In genomic region chr14:31933441-31933840, GRCm38 (mm10) we compare ENCODE assay signal across 8 mouse cellular contexts.
A peak's percentile ranks its signal among the peaks of the same experiment; 100 is the strongest.
DNase-seq lines count a peak whose midpoint lies in the region; ATAC-seq lines count a peak whose summit lies in the region.

No protein-coding gene starts in this region.

- peak overlapping the region; percentile 86; the same call in 1 of the 2 replicates for H3K27ac ChIP-seq in heart, embryonic 10.5 days
- peak overlapping the region; percentile 26; the same call in 1 of the 2 replicates for H3K27ac ChIP-seq in brown adipose tissue, adult 24 weeks (replicated peaks; ENCODE audit: low read depth, low read length)
- H3K27ac ChIP-seq in hindbrain, embryonic 13.5 days, result peak overlapping the region; percentile 97
- H3K27ac ChIP-seq in midbrain, embryonic 15.5 days, result peak overlapping the region; percentile 93

- DNase-seq in heart, embryonic 10.5 days (ENCODE audit: low spot score), result no peak
- DNase-seq in heart, adult 18-20 months, result no peak
- DNase-seq in urinary bladder, postnatal 4 days (ENCODE audit: low spot score in 2 of 2), result no peak
- no peak for DNase-seq in gastrocnemius, postnatal 14 days
- no peak for DNase-seq in lung, postnatal 36 days

- H3K9me3 ChIP-seq in heart, embryonic 10.5 days, result no peaks in the 10 kb centered on the region
- no peaks in the 10 kb centered on the region for H3K9me3 ChIP-seq in hindbrain, embryonic 13.5 days
- H3K9me3 ChIP-seq in midbrain, embryonic 15.5 days, result no peaks in the 10 kb centered on the region

- 1% methylated on average over 9 of the region's 9 CpGs for WGBS in heart, embryonic 10.5 days
- WGBS in hindbrain, embryonic 13.5 days, result 2% methylated on average over 9 of the region's 9 CpGs
- 2% methylated on average over 9 of the region's 9 CpGs for WGBS in midbrain, embryonic 15.5 days

- H3K4me2 ChIP-seq in hindbrain, embryonic 13.5 days, result peak overlapping the region; percentile 63
- H3K4me2 ChIP-seq in midbrain, embryonic 15.5 days, result peak overlapping the region; percentile 62

- intact Hi-C loops in gastrocnemius, postnatal 14 days (cut with DNase I; ENCODE audit: low total_unique reads), result no loop called here

- H3K4me1 ChIP-seq in heart, embryonic 10.5 days, result peaks cover 27% of the 10 kb centered on the region
- peaks cover 21% of the 10 kb centered on the region for H3K4me1 ChIP-seq in brown adipose tissue, adult 24 weeks (ENCODE audit: control insufficient read depth, insufficient read depth, insufficient read length, low read length)
- H3K4me1 ChIP-seq in hindbrain, embryonic 13.5 days (replicated peaks), result peaks cover 25% of the 10 kb centered on the region
- H3K4me1 ChIP-seq in midbrain, embryonic 15.5 days, result peaks cover 21% of the 10 kb centered on the region

- no peaks in the 10 kb centered on the region for H3K27me3 ChIP-seq in heart, embryonic 10.5 days (ENCODE audit: insufficient read depth, poor library complexity, severe bottlenecking)
- no peaks in the 10 kb centered on the region for H3K27me3 ChIP-seq in hindbrain, embryonic 13.5 days
- no peaks in the 10 kb centered on the region for H3K27me3 ChIP-seq in midbrain, embryonic 15.5 days (replicated peaks)

- no peaks in the 10 kb centered on the region for H3K36me3 ChIP-seq in heart, embryonic 10.5 days
- H3K36me3 ChIP-seq in hindbrain, embryonic 13.5 days, result no peaks in the 10 kb centered on the region
- H3K36me3 ChIP-seq in midbrain, embryonic 15.5 days (replicated peaks), result no peaks in the 10 kb centered on the region

- H3K4me3 ChIP-seq in heart, embryonic 10.5 days, result peak overlapping the region; percentile 65
- peak overlapping the region; percentile 14 for H3K4me3 ChIP-seq in brown adipose tissue, adult 24 weeks (ENCODE audit: insufficient read depth, low read depth, low read length)
- H3K4me3 ChIP-seq in hindbrain, embryonic 13.5 days, result peak overlapping the region; percentile 39
- H3K4me3 ChIP-seq in midbrain, embryonic 15.5 days, result peak overlapping the region; percentile 36

- peak overlapping the region; percentile 76 for H3K9ac ChIP-seq in hindbrain, embryonic 13.5 days
- peak overlapping the region; percentile 53 for H3K9ac ChIP-seq in midbrain, embryonic 15.5 days

- peak; percentile 83 for ATAC-seq in hindbrain, embryonic 13.5 days (ENCODE audit: low FRiP score)
- ATAC-seq in midbrain, embryonic 15.5 days (replicated peaks), result peak; percentile 70

Comparison
In these comparisons a context has a peak if more than half of its experiments do, and no peak if none do; other contexts are left out.
1. H3K27ac ChIP-seq: peak in every context shown above with its lines; median percentile 97 in hindbrain, embryonic 13.5 days; 93 in midbrain, embryonic 15.5 days; 86 in heart, embryonic 10.5 days; 26 in brown adipose tissue, adult 24 weeks.
2. H3K4me3 ChIP-seq: peak in every context shown above with its lines; median percentile 65 in heart, embryonic 10.5 days; 39 in hindbrain, embryonic 13.5 days; 36 in midbrain, embryonic 15.5 days; 14 in brown adipose tissue, adult 24 weeks.